Mouse (Mus musculus) inflammation-experienced regulatory T-cells, adult 6 months (primary cell): ENCODE measurements around the gene Blvrb. TPM values are rescaled to one million over a fixed set of nuclear protein-coding genes. Genes with fewer than 3 reads are reported as not detected.

ENCODE experiments used
- ATAC-seq: one replicate; pipeline ENCODE4 v1.8.0; 2017
- polyA plus RNA-seq, 3 experiments: library from polyadenylated mRNA; unstranded; fragments of 100-300 nt; shearing (Covaris generic); gene quantifications; one replicate each; pipeline ENCODE4 v1.2.1; 2017

The Blvrb gene
- polyA plus RNA-seq, 3 experiments from 2014 or later: 6.0 to 21.7 (median 17.0) TPM

- ATAC-seq: no peak
These were observed 1.6 kb downstream of the Blvrb start for GRCm38 (mm10) chr7:27449256-27449862.

GRCm38 (mm10) chr7:27451359-27451758, 3.6 kb downstream of the Blvrb start:
- no peak for ATAC-seq

- no peak for ATAC-seq
These were observed 4.5 kb downstream of the Blvrb start for GRCm38 (mm10) chr7:27452206-27452770.

GRCm38 (mm10) chr7:27454461-27455121, 6.8 kb downstream of the Blvrb start:
- ATAC-seq: no peak

GRCm38 (mm10) chr7:27455273-27455672, 7.5 kb downstream of the Blvrb start:
- ATAC-seq: no peak

- ATAC-seq: no peak
These were observed 10.8 kb downstream of the Blvrb start for GRCm38 (mm10) chr7:27458614-27459013.

GRCm38 (mm10) chr7:27459640-27460039, 11.9 kb downstream of the Blvrb start:
- no peak for ATAC-seq

- no peak for ATAC-seq
These were observed 12.7 kb downstream of the Blvrb start for GRCm38 (mm10) chr7:27460477-27460876.

- ATAC-seq: no peak
These were observed 19.9 kb downstream of the Blvrb start for GRCm38 (mm10) chr7:27467648-27468047.

GRCm38 (mm10) chr7:27471390-27472120, 23.8 kb downstream of the Blvrb start:
- ATAC-seq: no peak

GRCm38 (mm10) chr7:27472596-27472995, 24.8 kb downstream of the Blvrb start:
- ATAC-seq: no peak

GRCm38 (mm10) chr7:27473156-27473834, 25.5 kb downstream of the Blvrb start, which contains the start of gene Sertad3:
TSS of gene Sertad3 (plus strand) at chr7:27473768.
- peak; percentile 81 for ATAC-seq

- ATAC-seq: peak; percentile 9
These were observed 26.2 kb downstream of the Blvrb start for GRCm38 (mm10) chr7:27473835-27474489.

- peak; percentile 74 for ATAC-seq
These were observed 26.7 kb downstream of the Blvrb start for GRCm38 (mm10) chr7:27474490-27474954.

GRCm38 (mm10) chr7:27475596-27475995, 27.8 kb downstream of the Blvrb start:
- ATAC-seq: no peak

- no peak for ATAC-seq
These were observed 28.4 kb downstream of the Blvrb start for GRCm38 (mm10) chr7:27476098-27476635.

GRCm38 (mm10) chr7:27478561-27478960, 30.8 kb downstream of the Blvrb start:
- ATAC-seq: no peak

- ATAC-seq: no peak
These were observed 32.0 kb downstream of the Blvrb start for GRCm38 (mm10) chr7:27479750-27480149.

GRCm38 (mm10) chr7:27480506-27480905, 32.7 kb downstream of the Blvrb start:
- ATAC-seq: no peak

- ATAC-seq: no peak
These were observed 33.3 kb downstream of the Blvrb start for GRCm38 (mm10) chr7:27480927-27481626.

GRCm38 (mm10) chr7:27481627-27481969, 33.8 kb downstream of the Blvrb start:
- ATAC-seq: peak; percentile 83
